Mouse (Mus musculus) lung, adult 2 months (tissue): ENCODE measurements at regions not wholly inside any gene's neighbourhood (a gene's known extent, or its start where the extent isn't known, plus 50 kb on each side); places are given as distances from the start of the nearest gene placed in this dataset.

Source experiments
- CTCF ChIP-seq: fragments of 200-500 bp; IDR thresholded peaks from 2 replicates; pipeline ENCODE4 v1.5.1; 2011; ENCODE audit warnings: mild to moderate bottlenecking, low read length, control low read depth; ENCODE audit not compliant: insufficient read depth
- POLR2A ChIP-seq: fragments of 200-500 bp; IDR thresholded peaks from 2 replicates; pipeline ENCODE4 v1.6.1; 2011; ENCODE audit warnings: low read depth, mild to moderate bottlenecking, control low read depth, low read length, borderline replicate concordance; ENCODE audit errors: extremely low read depth

GRCm38 (mm10) chr5:51752024-51752423 lies 184.5 kb upstream of the Ppargc1a start:
- TF ChIP-seq POLR2A (no peak), CTCF (no peak)
